Mouse (Mus musculus) naive thymus-derived CD4-positive, alpha-beta T cell, adult 2 months (primary cell): ENCODE data around the gene Nck2.
A peak's percentile ranks its signal among the peaks of the same experiment; 100 is the strongest.

Source experiments
- DNase-seq: peaks from one replicate; pipeline ENCODE4 v3.0.0-alpha.2; 2011; ENCODE audit warnings: low read depth

Gene Nck2

GRCm38 (mm10) chr1:43468978-43469377 is 24.6 kb downstream of the Nck2 start:
- no peak for DNase-seq

GRCm38 (mm10) chr1:43470421-43471179 is 26.2 kb downstream of the Nck2 start:
- DNase-seq: no peak

- no peak for DNase-seq
Measured at GRCm38 (mm10) chr1:43471180-43472045, 27.0 kb downstream of the Nck2 start.

- DNase-seq: no peak
Measured at GRCm38 (mm10) chr1:43472046-43472649, 27.8 kb downstream of the Nck2 start.

GRCm38 (mm10) chr1:43473734-43474534 is 29.6 kb downstream of the Nck2 start:
- DNase-seq: peak; percentile 56

GRCm38 (mm10) chr1:43474535-43475409 is 30.4 kb downstream of the Nck2 start:
- no peak for DNase-seq

- DNase-seq: no peak
Measured at GRCm38 (mm10) chr1:43477954-43478353, 33.6 kb downstream of the Nck2 start.

GRCm38 (mm10) chr1:43485204-43485603 is 40.8 kb downstream of the Nck2 start:
- DNase-seq: no peak

- DNase-seq: no peak
Measured at GRCm38 (mm10) chr1:43486500-43486899, 42.1 kb downstream of the Nck2 start.

GRCm38 (mm10) chr1:43486956-43487722 is 42.8 kb downstream of the Nck2 start:
- DNase-seq: no peak

GRCm38 (mm10) chr1:43489311-43489710 is 44.9 kb downstream of the Nck2 start:
- no peak for DNase-seq

- no peak for DNase-seq
Measured at GRCm38 (mm10) chr1:43491506-43492269, 47.3 kb downstream of the Nck2 start.

GRCm38 (mm10) chr1:43492803-43493437 is 48.5 kb downstream of the Nck2 start:
- DNase-seq: no peak

GRCm38 (mm10) chr1:43496051-43496450 is 51.7 kb downstream of the Nck2 start:
- no peak for DNase-seq

- no peak for DNase-seq
Measured at GRCm38 (mm10) chr1:43496993-43497392, 52.6 kb downstream of the Nck2 start.

GRCm38 (mm10) chr1:43497951-43498350 is 53.6 kb downstream of the Nck2 start:
- DNase-seq: no peak

GRCm38 (mm10) chr1:43500121-43500520 is 55.7 kb downstream of the Nck2 start:
- peak; percentile 71 for DNase-seq

GRCm38 (mm10) chr1:43501143-43501919 is 57.0 kb downstream of the Nck2 start:
- DNase-seq: peak; percentile 69
